Mouse (Mus musculus) large intestine, adult 2 months (tissue): ENCODE data around the gene Ubl5. TPM values are rescaled to one million over a fixed set of nuclear protein-coding genes. Genes with fewer than 3 reads are reported as not detected.
"Not testable (repeated sequence)": the region's sequence is repeated elsewhere in the genome, so short reads cannot be mapped to it uniquely, and the experiment has no call there.

Experiments used
- DNase-seq: peaks from one replicate; pipeline ENCODE4 v3.0.0-alpha.2; 2012; ENCODE audit warnings: low read depth, low spot score
- WGBS: fragments of 180-500 bp; shearing (Covaris S2); methylation state at CpG from one replicate; pipeline ENCODE4 v1.1.7; 2018; 5-methylcytosine and 5-hydroxymethylcytosine counted together
- polyA plus RNA-seq: library from polyadenylated mRNA; depleted of rRNA; stranded (reverse); fragments of >200 nt; gene quantifications from 2 replicates; pipeline ENCODE4 v1.2.3, GENCODE M21; 2012; rRNA removed

Ubl5 gene
- polyA plus RNA-seq: 321 and 348 TPM in 2 replicates

GRCm38 (mm10) chr9:20642101-20642895, at the start of gene Ubl5:
Gene Ubl5, plus strand, starts transcription at chr9:20642878.
- 1% methylated on average over 51 of the region's 51 CpGs for WGBS
- DNase-seq: no peak

DNA sequence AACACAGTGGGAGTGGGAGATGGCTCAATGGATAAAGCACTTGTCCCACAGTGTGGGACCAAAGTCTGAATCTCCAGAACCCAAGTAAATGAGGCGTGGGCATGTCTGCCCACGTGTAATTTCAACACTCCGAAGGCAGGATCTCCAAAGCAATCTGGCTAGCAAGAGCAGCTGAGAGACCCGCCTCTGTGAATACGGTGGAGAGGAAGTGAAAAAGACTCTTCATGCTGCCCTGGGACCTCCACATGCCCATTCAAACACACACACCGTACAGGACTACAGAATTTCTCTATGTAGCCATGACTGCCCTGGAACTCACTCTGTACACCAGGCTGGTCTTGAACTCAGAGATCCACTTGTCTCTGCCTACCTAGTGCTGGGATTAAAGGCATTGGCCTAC, 41.4 kb upstream of the Ubl5 start:
- 78% methylated on average over 6 of the region's 6 CpGs for WGBS

GRCm38 (mm10) chr9:20606269-20606668, 36.4 kb upstream of the Ubl5 start:
- WGBS: 100% methylated on average over 1 of the region's 1 CpGs
- no peak for DNase-seq

More for the DNA sequence above, 41.4 kb upstream of the Ubl5 start:
- no peak for DNase-seq

DNA sequence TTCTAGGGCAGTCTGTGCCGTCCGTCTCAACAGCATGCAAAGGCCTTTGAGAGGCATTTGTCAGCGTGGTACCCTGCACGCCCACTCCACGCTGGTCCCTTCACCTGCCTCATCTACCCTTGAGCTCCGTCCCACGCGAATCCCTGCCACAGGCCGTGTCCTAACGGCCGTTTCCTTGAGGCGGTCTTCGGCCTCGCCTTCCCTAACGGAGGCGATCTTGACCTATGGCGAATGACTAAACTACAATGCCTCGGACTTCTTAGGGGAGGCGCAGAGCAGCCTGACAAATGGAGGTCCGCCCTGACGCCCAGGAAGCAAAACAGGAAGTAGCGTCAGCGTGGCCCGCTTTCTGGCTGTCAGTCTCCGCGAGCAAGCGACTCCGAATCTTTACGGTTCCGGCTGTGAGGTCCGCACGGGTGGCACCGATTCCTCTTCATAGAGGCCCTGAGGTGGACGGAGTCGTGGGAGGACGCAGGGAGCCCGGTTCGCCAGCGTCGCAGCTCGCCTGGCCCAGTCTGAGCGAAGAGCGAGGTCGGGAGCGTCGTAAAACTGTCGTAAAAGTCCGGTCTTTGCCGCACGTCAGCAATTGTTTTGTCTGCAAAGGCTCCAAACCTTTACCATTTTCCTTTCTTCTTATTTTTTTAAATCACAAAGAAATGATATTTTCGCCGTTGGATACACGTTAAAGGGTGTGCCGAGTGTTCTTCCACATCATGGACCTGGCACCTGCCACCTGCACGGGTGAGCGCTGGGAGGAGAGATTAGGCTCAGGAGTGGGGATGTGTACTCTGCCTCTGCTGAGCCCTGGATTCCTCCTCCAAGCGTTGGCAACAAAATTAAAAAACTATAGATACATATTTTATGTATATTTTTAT, 35.3 kb upstream of the Ubl5 start:
- peak; percentile 80 for DNase-seq

DNA sequence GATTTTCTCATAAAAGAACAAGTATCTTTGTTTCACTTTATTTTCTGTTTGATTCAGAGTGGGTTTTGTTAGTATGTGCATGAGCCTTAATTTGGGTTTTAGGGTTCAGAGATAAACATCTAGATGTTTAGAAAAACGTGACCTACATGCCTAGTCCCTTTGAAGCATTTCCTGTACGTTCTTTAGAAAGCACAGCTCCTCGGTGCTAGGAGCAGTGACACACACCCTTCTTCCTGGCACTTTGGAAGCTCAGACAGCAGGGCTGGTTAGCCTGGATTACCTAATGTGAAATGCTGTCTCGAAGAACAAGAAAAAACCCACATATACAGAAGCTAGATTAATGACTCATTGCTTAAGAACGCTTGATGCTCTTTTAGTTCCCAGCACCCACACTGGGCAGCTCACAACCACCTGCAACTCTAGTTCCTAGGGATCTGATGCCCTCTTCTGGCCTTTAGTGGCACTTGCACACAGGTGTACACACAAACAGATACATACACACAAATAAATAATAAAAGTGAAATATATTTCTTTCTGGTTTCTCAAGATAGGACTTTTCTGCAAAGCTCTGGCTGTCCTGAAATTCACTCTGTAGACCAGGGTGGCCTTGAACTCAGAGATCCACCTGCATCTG, 32.7 kb upstream of the Ubl5 start:
- 86% methylated on average over 5 of the region's 5 CpGs for WGBS
- no peak for DNase-seq

More for the DNA sequence above, 35.3 kb upstream of the Ubl5 start:
- under 1% methylated on average over 57 of the region's 57 CpGs for WGBS

DNA sequence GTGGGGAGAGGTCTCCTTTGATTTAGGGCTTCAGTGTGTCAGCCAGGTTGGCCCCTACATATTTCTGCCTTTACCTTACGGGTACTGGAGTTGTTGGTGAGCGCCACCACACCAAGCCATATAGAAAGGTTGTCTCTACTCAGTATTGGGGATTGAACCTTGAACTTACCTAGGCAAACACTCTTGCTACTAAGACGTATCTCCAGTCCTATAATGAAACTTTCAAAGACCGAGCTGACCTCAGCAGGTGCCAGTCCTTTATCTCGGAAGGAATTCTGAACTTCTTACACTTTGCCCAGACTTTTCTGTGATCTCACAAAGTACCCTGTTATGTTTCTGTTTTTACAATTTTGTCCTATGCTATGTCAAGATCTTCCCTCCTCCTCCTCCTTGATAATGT, 30.7 kb upstream of the Ubl5 start:
- WGBS: 47% methylated on average over 5 of the region's 5 CpGs
- DNase-seq: no peak

DNA sequence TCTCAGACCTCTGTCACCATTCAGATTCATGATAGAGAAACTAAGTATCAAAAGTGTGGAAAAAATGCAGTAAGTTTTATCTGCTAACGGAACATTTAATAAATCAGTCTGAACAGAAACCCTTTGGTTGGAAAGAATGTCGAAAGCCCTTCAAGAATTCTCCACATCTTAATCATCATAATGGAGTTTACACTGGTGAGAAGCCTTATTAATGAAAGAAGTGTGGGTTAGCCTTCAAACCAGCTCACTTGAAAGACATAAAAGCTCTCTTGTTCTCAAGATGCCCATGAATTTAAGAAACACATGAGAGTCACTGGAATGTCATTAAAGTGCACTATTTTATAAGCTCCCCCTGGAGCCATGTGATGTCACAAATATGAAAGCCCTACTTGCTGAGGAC, 26.0 kb upstream of the Ubl5 start:
- DNase-seq: no peak
- WGBS: 89% methylated on average over 2 of the region's 2 CpGs

- DNase-seq: no peak
- 82% methylated on average over 2 of the region's 2 CpGs for WGBS
Observed at GRCm38 (mm10) chr9:20631332-20631731, 11.3 kb upstream of the Ubl5 start.

DNA sequence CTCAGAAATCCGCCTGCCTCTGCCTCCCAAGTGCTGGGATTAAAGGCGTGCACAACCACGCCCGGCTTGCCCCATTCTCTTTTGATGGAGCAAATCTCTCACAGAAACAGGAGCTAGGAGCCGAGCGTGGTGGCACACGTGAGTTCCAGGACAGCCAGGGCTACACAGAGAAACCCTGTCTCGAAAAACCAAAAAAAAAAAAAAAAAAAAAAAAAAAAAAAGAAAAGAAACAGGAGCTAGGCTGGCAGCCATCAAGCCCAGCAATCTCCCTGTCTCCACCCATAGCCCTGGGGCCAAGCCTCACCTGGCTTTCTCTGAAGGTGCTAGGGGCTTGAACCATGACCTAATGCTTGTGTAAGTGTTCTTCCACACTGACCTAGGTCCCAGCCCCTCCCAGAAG, 7.0 kb upstream of the Ubl5 start:
- DNase-seq: not testable (repeated sequence)
- WGBS: 93% methylated on average over 8 of the region's 8 CpGs

DNA sequence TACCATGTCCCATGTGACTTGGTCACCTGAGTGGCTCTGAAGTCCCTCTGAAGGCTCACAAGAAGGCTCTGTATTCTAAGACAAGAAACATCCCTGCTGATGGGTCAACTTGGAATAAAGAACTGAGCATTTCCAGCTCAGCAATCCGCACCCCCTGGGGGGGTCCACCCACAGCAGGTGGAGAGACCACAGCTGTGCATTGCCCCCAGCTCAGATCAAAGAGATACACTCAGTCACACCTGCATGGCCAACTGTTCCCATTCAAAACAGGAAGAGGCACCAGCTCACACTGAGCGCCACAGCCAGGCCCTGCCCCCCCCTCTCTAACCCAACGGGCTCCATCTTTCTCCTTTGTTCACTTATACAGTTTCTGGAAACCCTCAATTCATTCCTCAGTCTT, 6.4 kb upstream of the Ubl5 start:
- no peak for DNase-seq

GRCm38 (mm10) chr9:20636790-20637189, 5.9 kb upstream of the Ubl5 start:
- WGBS: 89% methylated on average over 2 of the region's 2 CpGs
- no peak for DNase-seq

More for the DNA sequence above, 6.4 kb upstream of the Ubl5 start:
- 91% methylated on average over 3 of the region's 3 CpGs for WGBS

GRCm38 (mm10) chr9:20638552-20638951, 4.1 kb upstream of the Ubl5 start:
- no peak for DNase-seq

GRCm38 (mm10) chr9:20639486-20639885, 3.2 kb upstream of the Ubl5 start:
- WGBS: 90% methylated on average over 4 of the region's 4 CpGs
- DNase-seq: no peak

More at GRCm38 (mm10) chr9:20638552-20638951, 4.1 kb upstream of the Ubl5 start:
- 94% methylated on average over 19 of the region's 19 CpGs for WGBS

DNA sequence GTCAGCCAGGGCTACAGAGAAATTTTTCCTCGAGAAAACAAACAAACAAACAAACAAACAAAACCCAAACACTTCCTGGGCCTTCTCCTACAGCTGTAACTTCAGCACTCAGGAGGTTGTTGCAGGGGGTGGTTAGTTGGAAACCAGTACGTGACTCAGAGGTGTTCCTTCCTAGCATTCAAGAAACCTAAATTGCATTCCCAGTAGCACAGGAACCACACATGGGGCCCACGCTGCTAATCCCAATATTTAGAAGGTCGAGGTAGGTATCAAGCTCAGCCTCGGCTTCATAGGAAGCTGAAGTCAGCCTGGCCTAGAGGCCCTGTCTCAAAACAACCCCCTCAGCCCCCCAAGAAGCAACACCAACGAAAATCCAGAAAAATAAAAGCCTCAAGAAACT, 1.2 kb upstream of the Ubl5 start:
- DNase-seq: no peak
- WGBS: 17% methylated on average over 6 of the region's 6 CpGs

GRCm38 (mm10) chr9:20642896-20643466, 303 bp downstream of the Ubl5 start:
- WGBS: under 1% methylated on average over 30 of the region's 30 CpGs
- DNase-seq: peak; percentile 74

DNA sequence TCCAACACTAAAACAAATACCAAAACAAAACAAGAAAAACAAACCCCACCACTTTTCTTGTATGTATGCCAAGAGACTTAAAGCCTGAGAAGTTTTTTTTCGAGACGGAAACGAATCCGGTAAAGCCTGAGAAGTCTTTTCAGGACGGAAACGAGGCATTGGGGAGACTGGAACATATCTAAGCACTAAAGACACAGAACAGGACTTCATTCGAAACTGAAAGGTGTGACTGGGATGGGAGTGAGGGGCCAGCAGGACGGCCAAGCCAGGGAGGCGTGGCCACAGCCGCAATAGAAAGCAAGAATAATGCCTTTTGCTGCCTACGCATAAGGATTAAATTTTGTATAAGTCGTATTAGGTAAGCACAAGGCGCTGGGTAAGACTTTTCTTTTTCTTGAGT, 1.1 kb downstream of the Ubl5 start:
- under 1% methylated on average over 13 of the region's 13 CpGs for WGBS
- no peak for DNase-seq

DNA sequence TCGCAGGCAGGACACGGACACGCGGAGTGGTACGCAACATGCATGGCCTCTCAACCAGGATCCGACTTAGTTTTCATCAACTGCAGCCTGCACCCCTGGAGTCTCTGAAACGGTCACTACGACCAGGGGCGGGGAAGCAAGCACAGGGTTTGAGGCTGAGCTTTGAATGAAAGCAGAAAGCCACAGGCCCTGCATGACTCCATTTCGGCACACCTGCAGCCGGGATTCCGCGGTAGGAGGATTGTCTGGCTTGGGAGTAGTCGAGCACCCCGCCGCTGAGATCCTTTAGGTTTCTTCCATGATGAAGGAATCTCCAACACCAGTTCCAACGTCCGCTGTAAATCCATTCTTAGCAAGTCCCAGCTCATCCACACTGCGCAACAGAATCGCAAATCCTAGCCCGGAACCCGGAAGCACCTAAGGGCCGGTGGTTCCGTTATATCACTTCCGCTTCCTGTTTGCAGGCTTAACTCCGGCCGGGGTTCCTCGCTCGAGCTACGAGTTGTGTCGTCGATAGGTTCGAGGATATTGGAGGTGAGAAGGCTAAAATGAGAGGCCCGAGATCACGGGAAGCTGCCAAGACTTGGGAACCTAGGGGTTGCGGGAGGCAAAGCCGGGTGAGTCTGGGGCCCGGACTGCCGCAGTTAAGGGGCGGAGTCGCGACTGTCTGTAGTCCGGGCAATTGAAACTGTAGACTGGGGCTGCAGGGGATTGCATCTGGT, 1.8 kb downstream of the Ubl5 start, which contains the start of gene Fbxl12:
Gene Fbxl12, minus strand, starts transcription at position 408 of the 722 bp plus-strand sequence.
- WGBS: under 1% methylated on average over 43 of the region's 43 CpGs
- DNase-seq: no peak

DNA sequence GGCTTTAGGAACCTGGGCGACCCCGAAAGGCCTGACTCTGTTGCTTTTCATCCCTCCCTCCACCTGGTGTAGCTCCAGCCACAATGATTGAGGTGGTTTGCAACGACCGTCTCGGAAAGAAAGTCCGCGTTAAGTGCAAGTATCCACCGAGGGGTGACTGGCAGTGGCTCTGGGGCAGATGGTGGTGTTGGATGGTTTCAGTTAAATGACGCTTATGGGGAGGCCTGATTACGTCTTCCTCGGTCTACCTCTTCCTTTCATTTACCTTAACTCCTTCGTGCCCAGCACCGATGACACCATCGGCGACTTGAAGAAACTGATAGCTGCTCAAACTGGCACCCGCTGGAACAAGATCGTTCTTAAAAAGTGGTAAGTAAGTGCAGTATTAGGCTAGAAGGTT, 2.4 kb downstream of the Ubl5 start:
- 2% methylated on average over 17 of the region's 17 CpGs for whole genome bisulfite sequencing
- no peak for DNase-seq

- DNase-seq: peak; percentile 100
- WGBS: under 1% methylated on average over 45 of the region's 45 CpGs
Observed at GRCm38 (mm10) chr9:20651602-20652259, 9.1 kb downstream of the Ubl5 start, which contains the start of gene Pin1. Gene Pin1, plus strand, starts transcription at chr9:20652095.
